Mouse (Mus musculus): Measurements from ENCODE around the gene Gmppb. TPM values are rescaled to one million over a fixed set of nuclear protein-coding genes. Genes with fewer than 3 reads are reported as not detected.

Gmppb gene
- polyA plus RNA-seq, 1 experiment from 2014 or later: 21.4 TPM

DNA sequence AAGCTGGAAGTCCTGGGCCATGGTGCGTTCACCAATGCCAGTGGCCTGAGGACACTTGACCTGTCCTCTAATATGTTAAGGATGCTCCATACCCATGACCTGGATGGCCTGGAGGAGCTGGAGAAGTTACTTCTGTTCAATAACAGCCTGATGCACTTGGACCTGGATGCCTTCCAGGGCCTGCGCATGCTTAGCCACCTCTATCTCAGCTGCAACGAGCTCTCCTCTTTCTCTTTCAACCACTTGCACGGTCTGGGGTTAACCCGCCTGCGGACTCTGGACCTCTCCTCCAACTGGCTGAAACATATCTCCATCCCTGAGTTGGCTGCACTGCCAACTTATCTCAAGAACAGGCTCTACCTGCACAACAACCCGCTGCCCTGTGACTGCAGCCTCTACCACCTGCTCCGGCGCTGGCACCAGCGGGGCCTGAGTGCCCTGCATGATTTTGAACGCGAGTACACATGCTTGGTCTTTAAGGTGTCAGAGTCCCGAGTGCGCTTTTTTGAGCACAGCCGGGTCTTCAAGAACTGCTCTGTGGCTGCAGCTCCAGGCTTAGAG is 4.7 kb downstream of the Gmppb start:
- H3K27me3 ChIP-seq (ENCODE audit: control insufficient read depth, insufficient read depth, low read length): no peaks in the 10 kb centered on the region
- H3K4me2 ChIP-seq (replicated peaks; ENCODE audit: low read depth, low read length): 0 out of 2 replicates have a peak overlapping the region, but pooled peaks have one; percentile 33
- H3K4me1 ChIP-seq (ENCODE audit: control insufficient read depth, insufficient read depth, low read length): peaks cover 9% of the 10 kb centered on the region; the same call in 1 of the 2 replicates
- H3K36me3 ChIP-seq (ENCODE audit: control insufficient read depth, insufficient read depth, low read length): peaks cover 26% of the 10 kb centered on the region; the same call in 1 of the 2 replicates
- no peak overlapping the region for H3K4me3 ChIP-seq (ENCODE audit: low read depth, low read length)
- no peak for ATAC-seq (ENCODE audit: insufficient number of reproducible peaks, insufficient read depth, low FRiP score, low read depth)
- no peak overlapping the region for H3K9ac ChIP-seq (replicated peaks; ENCODE audit: low read depth, low read length)
- no peak overlapping the region for H3K27ac ChIP-seq (ENCODE audit: low read length)
- 86% methylated on average over 15 of the region's 15 CpGs for WGBS
- H3K9me3 ChIP-seq (ENCODE audit: control insufficient read depth, low read depth, low read length): no peaks in the 10 kb centered on the region

- ATAC-seq (ENCODE audit: insufficient number of reproducible peaks, insufficient read depth, low FRiP score, low read depth): no peak
- 87% methylated on average over 22 of the region's 22 CpGs for WGBS
- Histone ChIP-seq H3K9me3 (ENCODE audit: control insufficient read depth, low read depth, low read length) (no peaks in the 10 kb centered on the region), H3K4me3 (ENCODE audit: low read depth, low read length) (no peak overlapping the region), H3K27ac (ENCODE audit: low read length) (no peak overlapping the region), H3K36me3 (ENCODE audit: control insufficient read depth, insufficient read depth, low read length) (peaks cover 26% of the 10 kb centered on the region; the same call in 1 of the 2 replicates), H3K4me2 (replicated peaks; ENCODE audit: low read depth, low read length) (no peak overlapping the region), H3K9ac (replicated peaks; ENCODE audit: low read depth, low read length) (no peak overlapping the region), H3K27me3 (ENCODE audit: control insufficient read depth, insufficient read depth, low read length) (no peaks in the 10 kb centered on the region), H3K4me1 (ENCODE audit: control insufficient read depth, insufficient read depth, low read length) (peaks cover 8% of the 10 kb centered on the region; the same call in 1 of the 2 replicates)
Measured at GRCm38 (mm10) chr9:108054331-108055040, 5.4 kb downstream of the Gmppb start.

DNA sequence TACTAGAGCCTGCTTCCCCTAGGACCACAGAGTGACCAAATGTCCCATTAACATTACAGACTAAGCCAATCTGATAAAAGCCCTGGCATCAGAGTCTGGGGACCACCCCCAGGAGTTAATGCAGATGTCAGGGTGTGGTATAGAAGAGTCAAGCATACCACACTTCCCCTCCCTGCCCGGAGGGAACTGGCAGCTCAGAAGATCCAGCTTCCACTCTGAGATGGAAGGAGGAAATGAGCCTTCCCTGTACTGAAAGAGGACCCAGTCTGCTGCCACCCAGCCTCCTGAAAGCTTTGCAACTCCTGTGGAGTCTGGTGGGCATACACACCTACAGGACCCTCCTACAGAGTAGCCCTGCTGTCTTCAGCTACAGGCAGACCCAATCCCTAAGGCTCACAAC is 6.0 kb downstream of the Gmppb start:
- peaks cover 30% of the 10 kb centered on the region for H3K36me3 ChIP-seq (ENCODE audit: control insufficient read depth, insufficient read depth, low read length)
- peaks cover 2% of the 10 kb centered on the region; the same call in 1 of the 2 replicates for H3K4me1 ChIP-seq (ENCODE audit: control insufficient read depth, insufficient read depth, low read length)
- no peaks in the 10 kb centered on the region for H3K27me3 ChIP-seq (ENCODE audit: control insufficient read depth, insufficient read depth, low read length)
- no peak for ATAC-seq (ENCODE audit: insufficient number of reproducible peaks, insufficient read depth, low FRiP score, low read depth)
- no peaks in the 10 kb centered on the region for H3K9me3 ChIP-seq (ENCODE audit: control insufficient read depth, low read depth, low read length)
- H3K27ac ChIP-seq (ENCODE audit: low read length): no peak overlapping the region
- no peak overlapping the region for H3K9ac ChIP-seq (replicated peaks; ENCODE audit: low read depth, low read length)
- H3K4me3 ChIP-seq (ENCODE audit: low read depth, low read length): no peak overlapping the region
- 65% methylated on average over 1 of the region's 1 CpGs for WGBS
- H3K4me2 ChIP-seq (replicated peaks; ENCODE audit: low read depth, low read length): no peak overlapping the region

- peaks cover 25% of the 10 kb centered on the region for H3K36me3 ChIP-seq (ENCODE audit: control insufficient read depth, insufficient read depth, low read length)
- H3K27ac ChIP-seq (ENCODE audit: low read length): no peak overlapping the region
- H3K4me2 ChIP-seq (replicated peaks; ENCODE audit: low read depth, low read length): no peak overlapping the region
- no peaks in the 10 kb centered on the region for H3K9me3 ChIP-seq (ENCODE audit: control insufficient read depth, low read depth, low read length)
- H3K4me3 ChIP-seq (ENCODE audit: low read depth, low read length): no peak overlapping the region
- H3K9ac ChIP-seq (replicated peaks; ENCODE audit: low read depth, low read length): no peak overlapping the region
- no peaks in the 10 kb centered on the region for H3K4me1 ChIP-seq (ENCODE audit: control insufficient read depth, insufficient read depth, low read length)
- WGBS: 83% methylated on average over 6 of the region's 6 CpGs
- H3K27me3 ChIP-seq (ENCODE audit: control insufficient read depth, insufficient read depth, low read length): no peaks in the 10 kb centered on the region
- ATAC-seq (ENCODE audit: insufficient number of reproducible peaks, insufficient read depth, low FRiP score, low read depth): no peak
Measured at GRCm38 (mm10) chr9:108055661-108056237, 6.7 kb downstream of the Gmppb start.

DNA sequence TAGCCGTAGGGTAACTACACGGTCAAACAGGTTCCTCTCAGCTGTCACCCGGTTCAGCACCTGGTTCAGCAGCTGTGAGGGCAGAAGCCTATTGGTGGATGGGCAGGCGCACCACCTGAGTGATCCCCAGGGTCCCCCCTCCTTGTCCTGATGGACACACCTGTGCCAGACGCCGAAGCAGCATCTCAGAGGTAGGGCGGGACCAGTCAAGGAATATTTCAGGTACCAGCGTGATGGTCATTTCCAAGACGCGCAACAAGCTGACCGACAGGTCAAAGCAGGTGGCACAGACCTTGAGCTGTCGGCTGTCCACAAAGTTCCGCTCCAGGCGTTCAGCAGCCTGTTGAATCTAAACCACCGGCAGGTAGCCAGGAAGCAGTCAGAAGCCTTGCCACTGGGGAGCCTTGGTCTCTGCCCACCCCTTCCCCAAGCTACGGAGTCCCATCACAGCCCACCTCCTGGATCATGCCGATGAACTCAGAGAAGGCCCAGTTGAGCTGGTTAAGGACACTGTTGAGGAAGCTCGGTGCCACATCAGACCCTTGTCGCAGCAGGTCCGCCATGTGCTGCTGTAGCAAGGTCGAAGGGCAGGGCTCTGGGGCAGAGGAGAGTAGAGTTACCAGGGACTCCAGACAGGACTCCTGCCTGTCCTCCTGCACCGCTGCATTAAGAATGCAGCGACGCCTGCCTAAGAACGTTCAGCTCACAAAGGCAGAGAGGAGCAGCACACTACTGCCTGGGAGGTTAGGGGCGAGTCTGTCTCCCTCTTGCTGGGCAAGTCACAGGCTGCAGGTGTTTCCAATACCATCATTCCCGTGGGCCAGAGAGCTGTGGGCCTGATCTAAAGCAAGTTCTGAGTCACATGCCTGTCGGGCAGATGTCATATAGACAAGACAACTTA is 7.6 kb downstream of the Gmppb start:
- no peak overlapping the region for H3K4me3 ChIP-seq (ENCODE audit: low read depth, low read length)
- no peaks in the 10 kb centered on the region for H3K27me3 ChIP-seq (ENCODE audit: control insufficient read depth, insufficient read depth, low read length)
- H3K9me3 ChIP-seq (ENCODE audit: control insufficient read depth, low read depth, low read length): no peaks in the 10 kb centered on the region
- no peak overlapping the region for H3K27ac ChIP-seq (ENCODE audit: low read length)
- no peaks in the 10 kb centered on the region for H3K4me1 ChIP-seq (ENCODE audit: control insufficient read depth, insufficient read depth, low read length)
- ATAC-seq (ENCODE audit: insufficient number of reproducible peaks, insufficient read depth, low FRiP score, low read depth): no peak
- H3K9ac ChIP-seq (replicated peaks; ENCODE audit: low read depth, low read length): no peak overlapping the region
- peaks cover 17% of the 10 kb centered on the region for H3K36me3 ChIP-seq (ENCODE audit: control insufficient read depth, insufficient read depth, low read length)
- H3K4me2 ChIP-seq (replicated peaks; ENCODE audit: low read depth, low read length): no peak overlapping the region
- 84% methylated on average over 28 of the region's 28 CpGs for WGBS

- Histone ChIP-seq H3K9ac (replicated peaks; ENCODE audit: low read depth, low read length) (no peak overlapping the region), H3K36me3 (ENCODE audit: control insufficient read depth, insufficient read depth, low read length) (peaks cover 17% of the 10 kb centered on the region)
- WGBS: 81% methylated on average over 5 of the region's 5 CpGs
Measured at GRCm38 (mm10) chr9:108057262-108057562, 8.2 kb downstream of the Gmppb start.

GRCm38 (mm10) chr9:108058291-108058690 is 9.2 kb downstream of the Gmppb start:
- Histone ChIP-seq H3K9me3 (ENCODE audit: control insufficient read depth, low read depth, low read length) (no peaks in the 10 kb centered on the region), H3K9ac (replicated peaks; ENCODE audit: low read depth, low read length) (no peak overlapping the region), H3K4me3 (ENCODE audit: low read depth, low read length) (no peak overlapping the region), H3K4me2 (replicated peaks; ENCODE audit: low read depth, low read length) (no peak overlapping the region), H3K27ac (ENCODE audit: low read length) (no peak overlapping the region), H3K4me1 (ENCODE audit: control insufficient read depth, insufficient read depth, low read length) (no peaks in the 10 kb centered on the region), H3K36me3 (ENCODE audit: control insufficient read depth, insufficient read depth, low read length) (peaks cover 23% of the 10 kb centered on the region), H3K27me3 (ENCODE audit: control insufficient read depth, insufficient read depth, low read length) (no peaks in the 10 kb centered on the region)
- no peak for ATAC-seq (ENCODE audit: insufficient number of reproducible peaks, insufficient read depth, low FRiP score, low read depth)
- 89% methylated on average over 9 of the region's 9 CpGs for WGBS

More at GRCm38 (mm10) chr9:108057262-108057562, 8.2 kb downstream of the Gmppb start:
- H3K27ac ChIP-seq (ENCODE audit: low read length): no peak overlapping the region
- H3K4me2 ChIP-seq (replicated peaks; ENCODE audit: low read depth, low read length): no peak overlapping the region
- no peak for ATAC-seq (ENCODE audit: insufficient number of reproducible peaks, insufficient read depth, low FRiP score, low read depth)
- H3K4me3 ChIP-seq (ENCODE audit: low read depth, low read length): no peak overlapping the region
- H3K9me3 ChIP-seq (ENCODE audit: control insufficient read depth, low read depth, low read length): no peaks in the 10 kb centered on the region
- no peaks in the 10 kb centered on the region for H3K27me3 ChIP-seq (ENCODE audit: control insufficient read depth, insufficient read depth, low read length)
- H3K4me1 ChIP-seq (ENCODE audit: control insufficient read depth, insufficient read depth, low read length): no peaks in the 10 kb centered on the region

DNA sequence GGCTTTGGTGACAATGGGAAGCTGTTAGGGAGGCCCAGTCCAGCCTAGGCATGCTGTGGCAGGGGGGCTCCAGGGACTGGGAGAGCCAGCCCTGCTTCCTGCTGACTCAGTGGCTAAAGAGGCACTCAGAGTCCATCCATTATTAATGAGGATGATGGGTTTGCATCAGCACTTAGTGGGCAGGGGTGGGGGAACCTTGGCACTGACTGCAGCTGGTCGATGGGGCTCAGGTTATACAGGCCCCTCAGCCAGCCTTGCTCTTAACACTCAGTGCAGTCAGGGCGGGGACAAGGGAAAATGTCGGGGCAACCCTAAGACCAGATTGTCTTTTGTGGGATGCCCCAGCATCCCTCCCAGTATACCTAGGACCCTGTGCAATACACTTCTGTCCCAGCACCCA is 13.1 kb downstream of the Gmppb start:
- Histone ChIP-seq H3K27ac (ENCODE audit: low read length) (no peak overlapping the region), H3K9me3 (ENCODE audit: control insufficient read depth, low read depth, low read length) (no peaks in the 10 kb centered on the region), H3K4me3 (ENCODE audit: low read depth, low read length) (no peak overlapping the region), H3K9ac (replicated peaks; ENCODE audit: low read depth, low read length) (no peak overlapping the region), H3K27me3 (ENCODE audit: control insufficient read depth, insufficient read depth, low read length) (no peaks in the 10 kb centered on the region), H3K4me1 (ENCODE audit: control insufficient read depth, insufficient read depth, low read length) (no peaks in the 10 kb centered on the region), H3K36me3 (ENCODE audit: control insufficient read depth, insufficient read depth, low read length) (peaks cover 16% of the 10 kb centered on the region), H3K4me2 (replicated peaks; ENCODE audit: low read depth, low read length) (no peak overlapping the region)
- ATAC-seq (ENCODE audit: insufficient number of reproducible peaks, insufficient read depth, low FRiP score, low read depth): no peak
- WGBS: 86% methylated on average over 3 of the region's 3 CpGs
